Comparison of ENCODE assay signal across 20 mouse cellular contexts in genomic region chr9:118108527-118109011, GRCm38 (mm10). TPM values are rescaled to one million over a fixed set of nuclear protein-coding genes. Genes with fewer than 3 reads are reported as not detected.
DNase-seq lines count a peak whose midpoint lies in the region; ATAC-seq and TF ChIP-seq lines count a peak whose summit lies in the region.
"Had no signal": no experiment of that assay in that cellular context is flagged by ENCODE, and none has a peak within 500 bp of the region (broad histone marks: within the 10 kb centered on the region; RNA-seq: fewer than 3 reads in every experiment).

No protein-coding gene starts in this region.

- no peaks in the 10 kb centered on the region for H3K9me3 ChIP-seq in forebrain, embryonic 11.5 days (ENCODE audit: control insufficient read depth, low read length)
- no peaks in the 10 kb centered on the region for H3K9me3 ChIP-seq in forebrain, embryonic 10.5 days
- no peaks in the 10 kb centered on the region for H3K9me3 ChIP-seq in liver, embryonic 11.5 days (ENCODE audit: control insufficient read depth, low read length)
- no peaks in the 10 kb centered on the region for H3K9me3 ChIP-seq in midbrain, postnatal 0 days (ENCODE audit: low read length)
- H3K9me3 ChIP-seq: embryonic facial prominence, embryonic 12.5 days had no signal

- no peak overlapping the region for H3K4me2 ChIP-seq in forebrain, embryonic 11.5 days (ENCODE audit: low read depth, low read length, severe bottlenecking)
- no peak overlapping the region for H3K4me2 ChIP-seq in liver, embryonic 11.5 days
- no peak overlapping the region for H3K4me2 ChIP-seq in midbrain, postnatal 0 days (ENCODE audit: low read depth, low read length, poor library complexity, severe bottlenecking)
- H3K4me2 ChIP-seq: embryonic facial prominence, embryonic 12.5 days; heart, embryonic 11.5 days had no signal

- no peaks in the 10 kb centered on the region; the same call in 1 of the 2 replicates for H3K27me3 ChIP-seq in forebrain, embryonic 11.5 days (ENCODE audit: control insufficient read depth, insufficient read depth, low read length)
- H3K27me3 ChIP-seq in forebrain, embryonic 10.5 days (ENCODE audit: poor library complexity, severe bottlenecking) = peaks cover 26% of the 10 kb centered on the region
- H3K27me3 ChIP-seq in liver, embryonic 11.5 days (replicated peaks; ENCODE audit: control insufficient read depth, insufficient read depth, low read length) = no peaks in the 10 kb centered on the region
- no peaks in the 10 kb centered on the region for H3K27me3 ChIP-seq in midbrain, postnatal 0 days (ENCODE audit: insufficient read depth, low read length)
- H3K27me3 ChIP-seq: embryonic facial prominence, embryonic 12.5 days; Patski had no signal

- H3K36me3 ChIP-seq in forebrain, embryonic 11.5 days (ENCODE audit: control insufficient read depth, insufficient read depth, low read length) = no peaks in the 10 kb centered on the region
- H3K36me3 ChIP-seq in forebrain, embryonic 10.5 days (replicated peaks) = no peaks in the 10 kb centered on the region; the same call in 1 of the 2 replicates
- H3K36me3 ChIP-seq in liver, embryonic 11.5 days (ENCODE audit: control insufficient read depth, insufficient read depth, low read length) = no peaks in the 10 kb centered on the region
- no peaks in the 10 kb centered on the region for H3K36me3 ChIP-seq in midbrain, postnatal 0 days (ENCODE audit: insufficient read depth, low read length)
- H3K36me3 ChIP-seq: embryonic facial prominence, embryonic 12.5 days had no signal

- H3K27ac ChIP-seq in forebrain, embryonic 11.5 days (ENCODE audit: low read depth, low read length) = no peak overlapping the region
- H3K27ac ChIP-seq in forebrain, embryonic 10.5 days = no peak overlapping the region
- H3K27ac ChIP-seq in liver, embryonic 11.5 days (ENCODE audit: low read depth, low read length) = no peak overlapping the region
- H3K27ac ChIP-seq in midbrain, postnatal 0 days (ENCODE audit: low read depth, low read length) = no peak overlapping the region
- H3K27ac ChIP-seq: embryonic facial prominence, embryonic 12.5 days; left cerebral cortex, adult 2 months had no signal

- H3K4me1 ChIP-seq in forebrain, embryonic 11.5 days (replicated peaks; ENCODE audit: control insufficient read depth, insufficient read depth, low read length) = no peaks in the 10 kb centered on the region
- peaks cover 26% of the 10 kb centered on the region for H3K4me1 ChIP-seq in forebrain, embryonic 10.5 days
- H3K4me1 ChIP-seq in liver, embryonic 11.5 days (replicated peaks; ENCODE audit: control insufficient read depth, insufficient read depth, low read length) = no peaks in the 10 kb centered on the region
- no peaks in the 10 kb centered on the region for H3K4me1 ChIP-seq in midbrain, postnatal 0 days (ENCODE audit: insufficient read depth, low read length)
- H3K4me1 ChIP-seq: embryonic facial prominence, embryonic 12.5 days had no signal

- H3K4me3 ChIP-seq in forebrain, embryonic 11.5 days (ENCODE audit: low read depth, low read length) = no peak overlapping the region
- H3K4me3 ChIP-seq in forebrain, embryonic 10.5 days = no peak overlapping the region
- no peak overlapping the region for H3K4me3 ChIP-seq in liver, embryonic 11.5 days (ENCODE audit: low read depth, low read length)
- no peak overlapping the region for H3K4me3 ChIP-seq in midbrain, postnatal 0 days (ENCODE audit: low read depth, low read length)
- H3K4me3 ChIP-seq: embryonic facial prominence, embryonic 12.5 days; left cerebral cortex, adult 2 months had no signal

- peak; percentile 92 for ATAC-seq in forebrain, embryonic 11.5 days (replicated peaks; ENCODE audit: low FRiP score)
- ATAC-seq in liver, embryonic 11.5 days (replicated peaks; ENCODE audit: low FRiP score) = no peak
- no peak for ATAC-seq in midbrain, postnatal 0 days (ENCODE audit: low FRiP score)
- ATAC-seq: hindbrain, embryonic 16.5 days; Patski had no signal

- 20% methylated on average over 4 of the region's 4 CpGs for WGBS in forebrain, embryonic 11.5 days
- 46% methylated on average over 4 of the region's 4 CpGs for WGBS in forebrain, embryonic 10.5 days
- 83% methylated on average over 4 of the region's 4 CpGs for WGBS in liver, embryonic 11.5 days
- WGBS in midbrain, postnatal 0 days = 27% methylated on average over 4 of the region's 4 CpGs

- no peak overlapping the region for H3K9ac ChIP-seq in forebrain, embryonic 11.5 days (ENCODE audit: low read length)
- no peak overlapping the region for H3K9ac ChIP-seq in liver, embryonic 11.5 days (ENCODE audit: low read depth, low read length)
- no peak overlapping the region for H3K9ac ChIP-seq in midbrain, postnatal 0 days (replicated peaks; ENCODE audit: low read length, poor library complexity, severe bottlenecking)
- H3K9ac ChIP-seq: embryonic facial prominence, embryonic 12.5 days had no signal

- no peak for DNase-seq in forebrain, embryonic 11.5 days (ENCODE audit: low spot score)
- no peak for DNase-seq in forebrain, embryonic 10.5 days (ENCODE audit: extremely low spot score, low spot score)
- DNase-seq in liver, embryonic 11.5 days (ENCODE audit: low spot score) = peak; percentile 7
- DNase-seq in liver = no peak
- peak; percentile 43 for DNase-seq in Muller cell, postnatal 12 days (ENCODE audit: inconsistent ontology term)
- DNase-seq in midbrain, postnatal 0 days (ENCODE audit: low spot score) = peak; percentile 19
- DNase-seq in adrenal gland, postnatal 25 days = no peak
- DNase-seq in spleen, postnatal 14 days (ENCODE audit: low spot score in 2 of 2) = no peak
- DNase-seq: cerebellum, adult 11-12 months; heart, postnatal 14 days; kidney, adult 2 months; kidney, postnatal 25 days; lung, adult 2 months; lung, postnatal 36 days; thymus, postnatal 36 days had no signal

- no peak for TF ChIP-seq CTCF in midbrain, postnatal 0 days (IDR thresholded peaks at IDR 0.05)

RNA-seq across cellular contexts. Expression of gene Cmc1, which starts 41.4 kb away (rescaled TPM):
- 30.8 and 37.5 TPM in 2 replicates for polyA plus RNA-seq in forebrain, embryonic 11.5 days (2014; fragmentation: Nextera tagmentation; extraction: Ambion mirVana)
- 30.9 and 32.1 TPM in 2 replicates for polyA plus RNA-seq in forebrain, embryonic 10.5 days (2016; fragmentation: Nextera tagmentation; extraction: Ambion mirVana)
- polyA plus RNA-seq in liver, embryonic 11.5 days (2014; fragmentation: Nextera tagmentation; extraction: Ambion mirVana) = 44.6 and 45.9 TPM in 2 replicates
- 3.2 and 6.3 TPM in 2 replicates for total RNA-seq in midbrain, postnatal 0 days (2014; rRNA removed)
- 37.8 and 44.6 TPM in 2 replicates for polyA plus RNA-seq in midbrain, postnatal 0 days (2015; fragmentation: Nextera tagmentation; extraction: Ambion mirVana)
- 29.2 and 48.4 TPM in 2 replicates for total RNA-seq in adrenal gland, postnatal 25 days (2021)

Comparison
In these comparisons a context has a peak if more than half of its experiments do, and no peak if none do; other contexts are left out.
1. DNase-seq: peak in liver, embryonic 11.5 days (single experiment), Muller cell, postnatal 12 days (single experiment) and midbrain, postnatal 0 days (single experiment); none in forebrain, embryonic 11.5 days (single experiment), forebrain, embryonic 10.5 days (single experiment), liver (single experiment), adrenal gland, postnatal 25 days (single experiment) and spleen, postnatal 14 days (0 of 2).